Mouse (Mus musculus): Measurements from ENCODE around the gene Fam98b. TPM values are rescaled to one million over a fixed set of nuclear protein-coding genes. Genes with fewer than 3 reads are reported as not detected.

The Fam98b gene
- polyA plus RNA-seq, 1 experiment from 2014 or later: 10.3 TPM

DNA sequence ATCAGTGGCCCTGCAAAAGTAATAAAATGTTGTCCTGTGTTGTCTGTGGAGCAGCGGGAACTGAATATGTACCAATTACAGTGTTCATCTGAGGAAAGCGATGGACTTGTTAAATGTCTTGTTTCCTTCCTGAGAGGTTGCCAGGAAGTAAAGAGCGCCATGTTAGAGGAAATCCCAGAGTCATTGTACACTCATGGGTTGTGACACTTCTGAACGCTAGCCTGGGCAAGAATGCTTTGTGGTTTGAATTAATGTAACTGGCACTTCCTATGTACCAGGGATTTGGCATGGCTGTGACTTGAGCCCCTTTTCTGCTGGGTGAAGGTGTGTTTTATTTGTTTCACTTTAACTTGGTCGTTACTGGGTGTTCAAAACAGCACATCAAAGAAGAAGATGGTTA lies 12.6 kb downstream of the Fam98b start:
- Histone ChIP-seq H3K4me1 (ENCODE audit: control insufficient read depth, insufficient read depth, low read length) (no peaks in the 10 kb centered on the region), H3K4me2 (ENCODE audit: low read length) (no peak overlapping the region), H3K27ac (ENCODE audit: low read depth, low read length) (no peak overlapping the region), H3K27me3 (replicated peaks; ENCODE audit: control insufficient read depth, insufficient read depth, low read length) (no peaks in the 10 kb centered on the region), H3K4me3 (ENCODE audit: low read depth, low read length) (no peak overlapping the region), H3K9ac (ENCODE audit: low read length) (no peak overlapping the region), H3K36me3 (ENCODE audit: control insufficient read depth, insufficient read depth, low read length) (peaks cover 51% of the 10 kb centered on the region), H3K9me3 (replicated peaks; ENCODE audit: control insufficient read depth, low read length) (no peaks in the 10 kb centered on the region)
- 84% methylated on average over 5 of the region's 5 CpGs for WGBS
- DNase-seq (ENCODE audit: low spot score): no peak
- no peak for ATAC-seq

- ATAC-seq (peak; percentile 62), DNase-seq (ENCODE audit: low spot score) (peak; percentile 49)
- Histone ChIP-seq H3K27ac (ENCODE audit: low read depth, low read length) (no peak overlapping the region), H3K4me3 (ENCODE audit: low read depth, low read length) (no peak overlapping the region), H3K4me2 (ENCODE audit: low read length) (no peak overlapping the region), H3K9ac (ENCODE audit: low read length) (no peak overlapping the region), H3K9me3 (replicated peaks; ENCODE audit: control insufficient read depth, low read length) (no peaks in the 10 kb centered on the region), H3K36me3 (ENCODE audit: control insufficient read depth, insufficient read depth, low read length) (peaks cover 58% of the 10 kb centered on the region), H3K27me3 (replicated peaks; ENCODE audit: control insufficient read depth, insufficient read depth, low read length) (no peaks in the 10 kb centered on the region), H3K4me1 (ENCODE audit: control insufficient read depth, insufficient read depth, low read length) (no peaks in the 10 kb centered on the region)
- 67% methylated on average over 11 of the region's 11 CpGs for WGBS
These were observed 14.4 kb downstream of the Fam98b start for GRCm38 (mm10) chr2:117263786-117264408.

GRCm38 (mm10) chr2:117288291-117288690 lies 38.8 kb downstream of the Fam98b start:
- ATAC-seq: no peak

DNA sequence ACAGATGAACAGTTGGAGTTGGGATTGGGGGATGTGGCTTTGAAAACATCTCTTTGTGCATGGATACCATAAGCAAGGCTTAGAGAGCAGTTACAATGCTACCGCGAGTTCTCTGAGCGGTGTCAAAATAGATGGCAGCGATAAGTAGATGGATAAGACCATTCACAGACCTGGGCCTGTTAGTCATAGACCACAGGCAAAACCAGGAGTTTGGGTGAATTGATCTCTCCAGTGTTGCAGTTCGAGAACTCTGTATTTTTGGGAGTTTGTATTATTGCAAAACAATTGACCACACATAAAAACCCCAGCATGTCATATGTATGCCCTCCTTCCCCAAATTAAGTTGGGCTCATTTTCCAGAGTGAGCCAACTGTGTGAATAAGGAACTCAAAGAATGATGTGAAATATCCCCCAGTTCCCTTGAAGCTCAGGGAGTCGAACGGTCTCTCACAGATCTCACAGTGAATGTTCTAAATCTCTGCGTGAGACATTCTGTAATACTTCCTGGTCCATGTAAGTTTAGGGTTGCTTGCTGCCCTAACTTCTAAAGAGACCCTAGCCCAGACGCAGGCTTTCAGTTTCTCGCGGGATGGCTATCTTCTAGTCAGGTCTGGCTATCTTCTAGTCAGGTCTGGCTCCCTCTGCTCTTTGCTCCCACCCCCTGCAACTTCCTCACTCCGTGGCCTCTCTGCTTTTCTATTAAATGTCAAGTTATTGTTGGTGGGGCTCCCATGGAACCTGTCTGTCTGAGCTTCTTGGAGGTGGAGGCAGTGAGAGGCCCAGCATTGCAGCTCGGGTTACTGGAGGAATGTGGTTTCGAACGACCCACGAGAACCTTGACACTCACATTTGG lies 50.3 kb downstream of the Fam98b start:
- no peaks in the 10 kb centered on the region for H3K36me3 ChIP-seq (ENCODE audit: control insufficient read depth, insufficient read depth, low read length)
- DNase-seq (ENCODE audit: low spot score) (no peak), ATAC-seq (no peak)
- H3K4me1 ChIP-seq (ENCODE audit: control insufficient read depth, insufficient read depth, low read length): no peaks in the 10 kb centered on the region
- no peak overlapping the region for H3K4me3 ChIP-seq (ENCODE audit: low read depth, low read length)
- no peak overlapping the region for H3K4me2 ChIP-seq (ENCODE audit: low read length)
- no peaks in the 10 kb centered on the region for H3K9me3 ChIP-seq (replicated peaks; ENCODE audit: control insufficient read depth, low read length)
- no peaks in the 10 kb centered on the region for H3K27me3 ChIP-seq (replicated peaks; ENCODE audit: control insufficient read depth, insufficient read depth, low read length)
- no peak overlapping the region for H3K9ac ChIP-seq (ENCODE audit: low read length)
- no peak overlapping the region for H3K27ac ChIP-seq (ENCODE audit: low read depth, low read length)
- WGBS: 90% methylated on average over 16 of the region's 16 CpGs

More at GRCm38 (mm10) chr2:117288291-117288690, 38.8 kb downstream of the Fam98b start:
- H3K36me3 ChIP-seq (ENCODE audit: control insufficient read depth, insufficient read depth, low read length): no peaks in the 10 kb centered on the region
- no peak overlapping the region for H3K4me2 ChIP-seq (ENCODE audit: low read length)
- 93% methylated on average over 7 of the region's 7 CpGs for WGBS
- H3K4me1 ChIP-seq (ENCODE audit: control insufficient read depth, insufficient read depth, low read length): no peaks in the 10 kb centered on the region
- H3K27ac ChIP-seq (ENCODE audit: low read depth, low read length): no peak overlapping the region
- no peak overlapping the region for H3K9ac ChIP-seq (ENCODE audit: low read length)
- no peak overlapping the region for H3K4me3 ChIP-seq (ENCODE audit: low read depth, low read length)
- no peaks in the 10 kb centered on the region for H3K27me3 ChIP-seq (replicated peaks; ENCODE audit: control insufficient read depth, insufficient read depth, low read length)
- H3K9me3 ChIP-seq (replicated peaks; ENCODE audit: control insufficient read depth, low read length): no peaks in the 10 kb centered on the region
- DNase-seq (ENCODE audit: low spot score): no peak

DNA sequence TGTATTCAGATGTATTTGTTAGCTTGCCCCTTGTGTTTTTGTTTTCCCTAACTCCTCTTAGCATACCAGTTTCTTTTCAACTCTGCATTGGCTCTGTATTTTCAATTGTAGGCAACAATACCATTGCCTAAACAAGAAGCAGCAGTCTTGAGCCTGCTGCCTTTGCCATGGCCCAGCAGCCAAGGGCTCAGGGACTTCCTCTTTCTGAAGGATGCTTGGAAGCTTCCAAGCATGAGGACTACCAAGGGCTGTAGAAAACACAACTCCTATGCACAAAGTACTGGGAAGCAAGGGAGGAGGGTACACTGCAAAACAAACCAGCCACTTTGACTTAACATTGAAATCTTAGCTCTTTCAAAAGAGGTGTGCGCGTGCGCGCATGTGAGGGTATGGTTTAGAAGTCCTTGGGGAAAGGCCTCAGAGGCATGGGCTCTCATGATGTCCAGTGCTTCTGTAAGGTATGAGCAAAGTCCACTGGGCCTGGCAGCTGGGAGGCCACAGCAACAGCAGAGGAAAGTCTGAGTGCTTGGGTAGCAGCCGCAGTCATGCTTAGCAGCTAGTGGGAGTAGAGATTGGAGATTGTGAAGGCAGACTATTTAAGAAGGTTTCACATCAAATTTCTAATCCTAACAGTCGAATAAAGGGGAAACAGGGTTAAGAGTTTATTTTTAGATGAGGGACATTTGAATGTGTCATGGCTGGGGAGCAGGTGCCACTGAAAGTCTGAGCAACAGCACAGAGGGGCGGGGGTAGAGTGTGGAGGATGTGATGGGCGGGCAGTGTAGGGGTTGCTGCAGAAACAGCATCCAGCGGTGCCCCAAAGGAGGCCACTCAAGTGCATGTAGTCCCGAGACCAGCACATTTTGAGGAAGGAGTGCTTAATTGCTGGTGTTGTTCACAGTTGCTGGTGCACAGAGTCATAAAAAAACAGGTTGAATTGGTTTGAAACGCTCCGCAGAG lies 54.1 kb downstream of the Fam98b start:
- WGBS: 92% methylated on average over 12 of the region's 12 CpGs
- no peaks in the 10 kb centered on the region for H3K9me3 ChIP-seq (replicated peaks; ENCODE audit: control insufficient read depth, low read length)
- no peaks in the 10 kb centered on the region for H3K27me3 ChIP-seq (replicated peaks; ENCODE audit: control insufficient read depth, insufficient read depth, low read length)
- DNase-seq (ENCODE audit: low spot score) (no peak), ATAC-seq (no peak)
- H3K4me3 ChIP-seq (ENCODE audit: low read depth, low read length): no peak overlapping the region
- H3K36me3 ChIP-seq (ENCODE audit: control insufficient read depth, insufficient read depth, low read length): no peaks in the 10 kb centered on the region
- no peak overlapping the region for H3K27ac ChIP-seq (ENCODE audit: low read depth, low read length)
- H3K4me1 ChIP-seq (ENCODE audit: control insufficient read depth, insufficient read depth, low read length): no peaks in the 10 kb centered on the region
- H3K4me2 ChIP-seq (ENCODE audit: low read length): no peak overlapping the region
- no peak overlapping the region for H3K9ac ChIP-seq (ENCODE audit: low read length)

GRCm38 (mm10) chr2:117304941-117305340 lies 55.4 kb downstream of the Fam98b start:
- Histone ChIP-seq H3K9ac (ENCODE audit: low read length) (no peak overlapping the region), H3K9me3 (replicated peaks; ENCODE audit: control insufficient read depth, low read length) (no peaks in the 10 kb centered on the region), H3K27ac (ENCODE audit: low read depth, low read length) (no peak overlapping the region), H3K27me3 (replicated peaks; ENCODE audit: control insufficient read depth, insufficient read depth, low read length) (no peaks in the 10 kb centered on the region), H3K36me3 (ENCODE audit: control insufficient read depth, insufficient read depth, low read length) (no peaks in the 10 kb centered on the region), H3K4me3 (ENCODE audit: low read depth, low read length) (no peak overlapping the region), H3K4me2 (ENCODE audit: low read length) (no peak overlapping the region), H3K4me1 (ENCODE audit: control insufficient read depth, insufficient read depth, low read length) (no peaks in the 10 kb centered on the region)
- DNase-seq (ENCODE audit: low spot score) (no peak), ATAC-seq (no peak)
- 90% methylated on average over 5 of the region's 5 CpGs for WGBS

GRCm38 (mm10) chr2:117307959-117308358 lies 58.4 kb downstream of the Fam98b start:
- DNase-seq (ENCODE audit: low spot score) (no peak), ATAC-seq (no peak)
- H3K4me2 ChIP-seq (ENCODE audit: low read length): no peak overlapping the region
- 91% methylated on average over 3 of the region's 3 CpGs for WGBS
- H3K9ac ChIP-seq (ENCODE audit: low read length): no peak overlapping the region
- no peaks in the 10 kb centered on the region for H3K4me1 ChIP-seq (ENCODE audit: control insufficient read depth, insufficient read depth, low read length)
- H3K36me3 ChIP-seq (ENCODE audit: control insufficient read depth, insufficient read depth, low read length): no peaks in the 10 kb centered on the region
- no peak overlapping the region for H3K4me3 ChIP-seq (ENCODE audit: low read depth, low read length)
- H3K9me3 ChIP-seq (replicated peaks; ENCODE audit: control insufficient read depth, low read length): no peaks in the 10 kb centered on the region
- no peaks in the 10 kb centered on the region for H3K27me3 ChIP-seq (replicated peaks; ENCODE audit: control insufficient read depth, insufficient read depth, low read length)
- H3K27ac ChIP-seq (ENCODE audit: low read depth, low read length): no peak overlapping the region

DNA sequence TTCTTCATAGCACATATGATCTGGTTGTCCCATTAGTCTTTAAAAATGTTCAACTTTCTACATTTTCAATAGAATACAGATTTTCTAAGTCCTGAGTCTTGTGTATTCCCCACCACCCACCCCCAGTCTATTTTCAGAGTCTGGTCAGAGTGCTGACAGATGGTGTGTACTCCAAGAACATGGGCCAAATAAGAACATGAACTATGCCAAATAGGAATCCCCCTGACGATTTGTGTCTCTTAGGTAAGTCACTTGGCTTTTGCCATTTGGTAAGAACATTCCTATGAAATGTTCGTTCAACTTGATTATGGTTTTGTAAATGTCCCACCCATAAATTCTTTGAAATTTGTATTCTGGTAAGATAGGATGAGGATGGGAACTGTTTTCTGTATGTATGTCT lies 59.5 kb downstream of the Fam98b start:
- ATAC-seq: no peak
- DNase-seq (ENCODE audit: low spot score): no peak
- H3K9me3 ChIP-seq (replicated peaks; ENCODE audit: control insufficient read depth, low read length): no peaks in the 10 kb centered on the region
- no peaks in the 10 kb centered on the region for H3K4me1 ChIP-seq (ENCODE audit: control insufficient read depth, insufficient read depth, low read length)
- 81% methylated on average over 2 of the region's 2 CpGs for WGBS
- no peak overlapping the region for H3K9ac ChIP-seq (ENCODE audit: low read length)
- H3K4me2 ChIP-seq (ENCODE audit: low read length): no peak overlapping the region
- no peak overlapping the region for H3K27ac ChIP-seq (ENCODE audit: low read depth, low read length)
- H3K27me3 ChIP-seq (replicated peaks; ENCODE audit: control insufficient read depth, insufficient read depth, low read length): no peaks in the 10 kb centered on the region
- no peaks in the 10 kb centered on the region for H3K36me3 ChIP-seq (ENCODE audit: control insufficient read depth, insufficient read depth, low read length)
- no peak overlapping the region for H3K4me3 ChIP-seq (ENCODE audit: low read depth, low read length)

Measured in forebrain, embryonic 14.5 days (tissue).